Mouse (Mus musculus) hindbrain, embryonic 15.5 days (tissue): Measurements from ENCODE around the gene Dlgap1. TPM values are rescaled to one million over a fixed set of nuclear protein-coding genes. Genes with fewer than 3 reads are reported as not detected.

ENCODE experiments used
- ATAC-seq: fragments of 200-750 bp; cut with Nextera tagmentation; 2 replicates; pipeline ENCODE4 v1.8.0; 2017; ENCODE audit warnings: low read depth, moderate number of reproducible peaks, moderate TSS enrichment; ENCODE audit not compliant: low FRiP score
- H3K27ac ChIP-seq: fragments of 300-500 bp; sonication (generic); replicated peaks from 2 replicates; pipeline ENCODE4 v1.5.1; 2015; ENCODE audit warnings: mild to moderate bottlenecking, inconsistent platforms
- H3K27me3 ChIP-seq: fragments of 300-500 bp; sonication (generic); 2 replicates; pipeline ENCODE4 v1.6.1; 2015; ENCODE audit warnings: control low read depth, inconsistent platforms
- H3K36me3 ChIP-seq: fragments of 300-500 bp; sonication (generic); 2 replicates; pipeline ENCODE4 v1.6.1; 2015; ENCODE audit warnings: control low read depth, inconsistent platforms
- H3K4me1 ChIP-seq: fragments of 300-500 bp; sonication (generic); replicated peaks from 2 replicates; pipeline ENCODE4 v1.6.1; 2015; ENCODE audit warnings: control low read depth, inconsistent platforms
- H3K4me2 ChIP-seq: fragments of 300-500 bp; sonication (generic); 2 replicates; pipeline ENCODE4 v1.6.1; 2015; ENCODE audit warnings: moderate library complexity, mild to moderate bottlenecking, inconsistent platforms
- H3K4me3 ChIP-seq: fragments of 300-500 bp; sonication (generic); 2 replicates; pipeline ENCODE4 v1.5.1; 2015; ENCODE audit warnings: mild to moderate bottlenecking, inconsistent platforms
- H3K9ac ChIP-seq: fragments of 300-500 bp; sonication (generic); 2 replicates; pipeline ENCODE4 v1.6.1; 2015; ENCODE audit warnings: inconsistent platforms
- H3K9me3 ChIP-seq: fragments of 300-500 bp; sonication (generic); 2 replicates; pipeline ENCODE4 v1.6.1; 2016; ENCODE audit warnings: control low read depth, inconsistent platforms
- WGBS: fragments of 180-500 bp; shearing (Covaris S2); methylation state at CpG from one replicate; pipeline ENCODE4 v1.1.7; 2015; 5-methylcytosine and 5-hydroxymethylcytosine counted together
- polyA plus RNA-seq: library from polyadenylated mRNA; unstranded; fragments of >200 nt; fragmentation: Nextera tagmentation; extraction: Ambion mirVana; gene quantifications from 2 replicates; pipeline ENCODE4 v1.2.1, GENCODE M21; 2015

Gene Dlgap1
- polyA plus RNA-seq, 1 experiment from 2014 or later, result 39.5 TPM

- no peak for ATAC-seq
- WGBS, result 92% methylated on average over 6 of the region's 6 CpGs
- Histone ChIP-seq H3K36me3 (no peaks in the 10 kb centered on the region), H3K4me1 (0 out of 2 replicates have a peak, but pooled peaks cover 5% of the 10 kb centered on the region), H3K4me2 (no peak overlapping the region), H3K4me3 (no peak overlapping the region), H3K9me3 (no peaks in the 10 kb centered on the region), H3K9ac (no peak overlapping the region), H3K27me3 (no peaks in the 10 kb centered on the region), H3K27ac (no peak overlapping the region)
Observed at GRCm38 (mm10) chr17:70434549-70434948, 465.7 kb downstream of the Dlgap1 start.

DNA sequence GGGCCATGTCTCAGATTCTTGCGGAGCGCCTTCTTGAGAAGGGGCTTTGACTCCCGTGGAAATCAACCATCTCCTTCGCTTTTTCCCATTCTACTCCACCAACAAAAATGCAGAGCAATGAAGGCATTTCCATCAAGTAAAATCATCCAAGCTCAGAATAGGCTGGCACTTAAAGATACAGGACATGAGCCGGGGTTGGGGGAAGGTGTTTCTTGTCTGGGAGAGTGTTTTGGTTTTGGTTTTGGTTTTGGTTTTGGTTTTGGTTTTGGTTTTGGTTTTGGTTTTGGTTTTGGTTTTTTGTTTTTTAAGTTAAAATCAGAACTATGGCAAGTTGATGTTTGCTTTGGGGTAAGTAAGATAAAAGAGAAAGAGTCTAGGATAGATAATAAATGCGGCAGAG is 466.7 kb downstream of the Dlgap1 start:
- H3K4me3 ChIP-seq, result no peak overlapping the region
- no peaks in the 10 kb centered on the region for H3K27me3 ChIP-seq
- H3K36me3 ChIP-seq, result no peaks in the 10 kb centered on the region
- H3K4me1 ChIP-seq, result no peaks in the 10 kb centered on the region
- no peak overlapping the region for H3K4me2 ChIP-seq
- no peak overlapping the region for H3K9ac ChIP-seq
- H3K9me3 ChIP-seq, result no peaks in the 10 kb centered on the region
- no peak overlapping the region for H3K27ac ChIP-seq
- WGBS, result 93% methylated on average over 6 of the region's 6 CpGs
- no peak for ATAC-seq

DNA sequence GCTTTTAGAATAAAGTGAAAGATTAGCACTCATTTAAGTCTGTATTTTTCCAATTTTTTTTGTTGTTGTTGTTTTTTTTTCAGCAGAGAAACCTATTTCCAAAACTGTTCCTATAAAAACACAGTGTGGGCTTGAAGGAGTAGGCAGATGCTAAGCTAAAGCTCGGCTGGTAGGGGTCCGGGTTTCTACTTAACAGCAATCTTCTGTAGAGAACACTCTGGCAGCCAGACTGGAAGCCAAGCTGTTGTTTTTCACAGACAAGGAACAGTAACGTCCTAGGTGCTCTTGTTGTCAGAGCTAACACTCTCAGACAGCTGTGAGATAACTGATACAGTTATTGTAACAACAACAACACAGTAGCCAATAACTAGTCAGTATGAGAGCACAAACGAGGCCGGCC is 468.4 kb downstream of the Dlgap1 start:
- ATAC-seq, result no peak
- H3K4me2 ChIP-seq, result no peak overlapping the region
- no peak overlapping the region for H3K9ac ChIP-seq
- H3K4me3 ChIP-seq, result no peak overlapping the region
- 73% methylated on average over 5 of the region's 5 CpGs for WGBS
- H3K4me1 ChIP-seq, result no peaks in the 10 kb centered on the region
- no peak overlapping the region for H3K27ac ChIP-seq
- no peaks in the 10 kb centered on the region for H3K36me3 ChIP-seq
- H3K27me3 ChIP-seq, result no peaks in the 10 kb centered on the region
- H3K9me3 ChIP-seq, result no peaks in the 10 kb centered on the region

DNA sequence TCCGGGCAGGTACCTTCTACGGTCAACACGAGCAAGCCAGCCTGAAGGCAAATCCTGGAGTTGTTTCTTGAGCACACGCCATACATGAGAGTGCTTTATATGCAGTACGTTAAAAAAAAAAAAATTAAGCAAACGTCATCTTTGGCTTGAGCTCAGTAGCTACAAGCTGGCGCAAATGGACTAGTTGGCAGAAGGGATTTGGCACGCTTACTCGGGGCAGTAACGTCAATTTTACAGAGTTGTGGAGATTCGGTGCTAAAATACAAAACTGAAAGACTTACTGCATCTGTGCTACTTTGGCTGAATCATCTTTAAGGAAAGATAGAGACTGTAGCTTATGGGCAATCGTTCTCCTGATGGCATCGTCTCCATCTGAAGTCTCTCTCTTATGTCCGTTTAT is 474.1 kb downstream of the Dlgap1 start:
- ATAC-seq, result no peak
- WGBS, result 84% methylated on average over 14 of the region's 14 CpGs

GRCm38 (mm10) chr17:70446451-70446850 is 477.6 kb downstream of the Dlgap1 start:
- Histone ChIP-seq H3K4me1 (no peaks in the 10 kb centered on the region), H3K9me3 (no peaks in the 10 kb centered on the region), H3K4me2 (no peak overlapping the region), H3K4me3 (no peak overlapping the region), H3K9ac (no peak overlapping the region), H3K27me3 (no peaks in the 10 kb centered on the region), H3K36me3 (no peaks in the 10 kb centered on the region), H3K27ac (no peak overlapping the region)
- no peak for ATAC-seq
- WGBS, result 76% methylated on average over 8 of the region's 8 CpGs

More for the DNA sequence above, 474.1 kb downstream of the Dlgap1 start:
- H3K9me3 ChIP-seq, result no peaks in the 10 kb centered on the region
- H3K9ac ChIP-seq, result no peak overlapping the region
- no peaks in the 10 kb centered on the region for H3K4me1 ChIP-seq
- H3K27ac ChIP-seq, result no peak overlapping the region
- H3K36me3 ChIP-seq, result no peaks in the 10 kb centered on the region
- H3K27me3 ChIP-seq, result no peaks in the 10 kb centered on the region
- no peak overlapping the region for H3K4me2 ChIP-seq
- no peak overlapping the region for H3K4me3 ChIP-seq

DNA sequence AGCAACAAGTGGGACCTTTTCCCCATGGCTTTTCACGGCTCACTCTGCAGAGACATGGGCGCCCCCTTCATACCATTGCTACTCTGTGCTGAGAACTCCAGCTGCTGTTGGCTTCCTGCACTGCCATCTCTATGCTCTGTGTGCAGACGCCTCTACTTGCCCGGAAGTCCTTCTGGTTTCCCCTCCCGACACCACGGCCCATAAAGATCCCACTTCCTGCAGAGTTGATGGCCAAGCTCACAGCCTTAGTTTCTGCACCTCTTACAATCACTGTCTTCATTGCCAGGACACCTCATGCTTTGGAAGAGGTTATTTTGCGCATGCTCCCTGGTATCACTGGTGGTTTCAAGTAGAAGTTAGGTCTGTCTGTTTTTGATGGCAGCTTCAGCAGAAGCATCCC is 486.2 kb downstream of the Dlgap1 start:
- Histone ChIP-seq H3K4me1 (no peaks in the 10 kb centered on the region), H3K27ac (no peak overlapping the region), H3K4me2 (no peak overlapping the region), H3K36me3 (no peaks in the 10 kb centered on the region), H3K9me3 (no peaks in the 10 kb centered on the region), H3K4me3 (no peak overlapping the region), H3K27me3 (no peaks in the 10 kb centered on the region), H3K9ac (no peak overlapping the region)
- WGBS, result 92% methylated on average over 7 of the region's 7 CpGs
- no peak for ATAC-seq

GRCm38 (mm10) chr17:70457103-70457502 is 488.2 kb downstream of the Dlgap1 start:
- Histone ChIP-seq H3K4me2 (no peak overlapping the region), H3K27me3 (no peaks in the 10 kb centered on the region), H3K27ac (no peak overlapping the region), H3K9ac (no peak overlapping the region), H3K4me1 (no peaks in the 10 kb centered on the region), H3K36me3 (no peaks in the 10 kb centered on the region), H3K9me3 (no peaks in the 10 kb centered on the region), H3K4me3 (no peak overlapping the region)
- WGBS, result 89% methylated on average over 1 of the region's 1 CpGs
- no peak for ATAC-seq

DNA sequence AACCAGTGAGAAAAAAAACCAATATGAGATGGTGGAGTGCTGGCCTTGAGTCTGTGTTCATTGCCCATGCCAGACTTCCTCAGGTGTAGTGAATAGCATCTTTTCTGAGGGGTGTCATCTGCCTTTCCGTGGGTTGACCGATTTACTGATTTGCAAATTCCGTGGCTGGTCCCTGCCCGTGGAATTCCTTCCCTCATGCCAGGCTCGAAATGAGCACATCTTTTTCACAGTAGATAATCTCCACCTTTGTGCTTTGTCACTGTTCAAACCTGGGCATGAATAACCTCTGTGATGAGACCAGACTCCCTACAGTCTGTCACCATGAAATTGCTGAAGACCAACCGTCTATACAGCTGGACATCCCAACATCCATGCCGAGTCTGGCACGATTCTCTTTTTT is 493.4 kb downstream of the Dlgap1 start:
- no peak for ATAC-seq
- no peak overlapping the region for H3K4me3 ChIP-seq
- H3K27me3 ChIP-seq, result no peaks in the 10 kb centered on the region
- WGBS, result 83% methylated on average over 8 of the region's 8 CpGs
- H3K27ac ChIP-seq, result no peak overlapping the region
- H3K9me3 ChIP-seq, result no peaks in the 10 kb centered on the region
- H3K9ac ChIP-seq, result no peak overlapping the region
- no peak overlapping the region for H3K4me2 ChIP-seq
- no peaks in the 10 kb centered on the region for H3K36me3 ChIP-seq
- no peaks in the 10 kb centered on the region for H3K4me1 ChIP-seq

DNA sequence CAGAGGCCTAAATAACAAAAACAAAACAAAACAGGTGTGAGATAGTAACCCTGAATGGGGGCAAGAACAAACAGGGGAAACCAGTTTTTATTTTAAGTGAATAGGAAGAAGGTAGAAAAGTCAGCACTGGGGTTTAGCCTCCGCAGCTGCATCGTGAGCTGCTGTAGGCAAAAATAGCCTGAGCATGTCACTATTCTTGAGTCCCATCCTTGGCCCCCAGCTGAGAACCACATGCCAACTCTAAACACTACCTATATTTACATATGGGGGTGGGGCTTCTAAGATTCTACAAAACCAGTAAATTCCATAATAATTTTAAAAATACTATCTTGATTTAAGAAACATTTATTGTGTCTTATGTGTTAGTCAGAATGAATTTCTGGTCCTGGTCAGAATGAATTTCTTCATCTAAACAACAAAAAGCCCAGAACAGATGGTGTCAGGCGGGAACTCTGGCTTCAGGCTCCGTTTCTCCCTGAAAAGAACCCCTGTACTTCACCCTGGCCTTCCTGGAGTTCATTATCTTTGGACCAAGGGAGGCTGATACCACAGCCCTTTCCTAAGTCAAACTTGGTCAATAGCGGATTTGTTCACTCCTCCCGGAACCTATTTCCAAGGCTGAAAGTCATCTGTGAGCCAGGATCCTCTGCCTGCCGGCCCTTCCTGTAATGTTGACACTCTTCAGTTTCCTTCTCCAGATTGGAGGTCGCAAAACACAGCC is 494.1 kb downstream of the Dlgap1 start:
- no peaks in the 10 kb centered on the region for H3K4me1 ChIP-seq
- H3K36me3 ChIP-seq, result no peaks in the 10 kb centered on the region
- no peak for ATAC-seq
- no peaks in the 10 kb centered on the region for H3K27me3 ChIP-seq
- H3K9me3 ChIP-seq, result no peaks in the 10 kb centered on the region
- H3K27ac ChIP-seq, result no peak overlapping the region
- no peak overlapping the region for H3K4me3 ChIP-seq
- H3K4me2 ChIP-seq, result no peak overlapping the region
- WGBS, result 72% methylated on average over 8 of the region's 8 CpGs
- H3K9ac ChIP-seq, result no peak overlapping the region

DNA sequence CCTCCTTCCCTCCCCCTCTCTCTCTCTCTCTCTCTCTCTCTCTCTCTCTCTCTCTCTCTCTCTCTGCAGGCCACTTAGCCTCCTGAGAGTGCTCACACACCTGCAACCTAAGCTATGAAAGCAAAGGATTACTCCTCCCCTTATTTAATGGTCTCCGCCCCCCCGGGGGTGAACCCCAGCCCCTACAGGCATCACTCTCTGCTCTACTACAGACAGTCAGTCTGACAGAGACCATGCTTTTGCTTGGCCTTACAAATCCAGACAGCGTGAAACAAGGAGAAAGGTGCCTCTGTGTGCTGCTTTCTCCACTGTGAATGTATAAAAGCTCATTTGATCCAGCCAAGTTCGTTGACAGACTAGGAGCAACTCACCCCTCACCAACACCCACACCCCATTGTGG is 497.5 kb downstream of the Dlgap1 start:
- Histone ChIP-seq H3K4me2 (no peak overlapping the region), H3K27ac (no peak overlapping the region), H3K4me1 (no peaks in the 10 kb centered on the region), H3K36me3 (no peaks in the 10 kb centered on the region), H3K4me3 (no peak overlapping the region), H3K27me3 (no peaks in the 10 kb centered on the region), H3K9ac (no peak overlapping the region), H3K9me3 (no peaks in the 10 kb centered on the region)
- no peak for ATAC-seq
- 58% methylated on average over 4 of the region's 4 CpGs for WGBS

DNA sequence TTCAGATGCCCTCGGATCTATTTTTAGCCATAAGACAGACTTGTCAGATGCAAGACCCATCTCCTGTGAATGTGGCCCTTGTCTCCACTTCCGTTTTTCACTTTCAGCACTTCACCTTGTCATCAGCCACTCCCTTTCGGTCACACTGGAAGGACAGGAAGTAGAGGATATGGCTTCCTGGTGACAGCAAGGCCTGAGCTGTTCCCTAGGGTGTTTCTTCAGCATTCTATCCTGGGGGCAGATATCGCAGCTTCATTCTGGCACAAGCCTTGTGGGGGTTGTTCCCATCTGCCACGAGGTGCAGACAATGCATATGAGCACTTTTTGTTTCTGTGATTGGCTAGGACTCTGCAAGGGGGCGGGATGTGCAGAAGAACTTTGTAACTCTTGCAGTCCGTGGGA is 502.1 kb downstream of the Dlgap1 start:
- H3K9me3 ChIP-seq, result no peaks in the 10 kb centered on the region
- WGBS, result 84% methylated on average over 7 of the region's 7 CpGs
- H3K9ac ChIP-seq, result no peak overlapping the region
- no peaks in the 10 kb centered on the region for H3K36me3 ChIP-seq
- H3K4me1 ChIP-seq, result no peaks in the 10 kb centered on the region
- no peak overlapping the region for H3K4me2 ChIP-seq
- H3K27ac ChIP-seq, result no peak overlapping the region
- no peak for ATAC-seq
- no peaks in the 10 kb centered on the region for H3K27me3 ChIP-seq
- H3K4me3 ChIP-seq, result no peak overlapping the region

DNA sequence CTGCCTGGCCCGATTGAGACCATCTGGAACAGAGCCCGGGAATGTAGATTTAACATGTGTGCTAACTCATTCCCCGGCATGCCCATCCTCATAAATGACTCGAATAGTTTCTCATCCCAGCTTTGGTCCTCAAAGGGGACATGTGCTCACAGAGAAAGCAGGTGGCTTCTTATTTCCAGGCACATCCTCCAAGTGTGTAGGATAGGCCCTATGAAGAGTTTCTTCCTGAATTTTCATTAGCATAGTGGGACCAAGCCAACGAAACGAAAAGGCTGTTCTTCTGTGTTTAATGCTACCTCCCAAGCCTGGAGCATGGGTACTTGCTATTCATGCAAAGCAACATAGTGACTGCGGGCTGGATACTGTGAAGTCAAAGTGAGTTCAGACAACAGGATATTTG is 503.3 kb downstream of the Dlgap1 start:
- 82% methylated on average over 7 of the region's 7 CpGs for WGBS
- Histone ChIP-seq H3K9me3 (no peaks in the 10 kb centered on the region), H3K4me3 (no peak overlapping the region), H3K27me3 (no peaks in the 10 kb centered on the region), H3K36me3 (no peaks in the 10 kb centered on the region), H3K4me1 (no peaks in the 10 kb centered on the region), H3K4me2 (no peak overlapping the region), H3K9ac (no peak overlapping the region), H3K27ac (no peak overlapping the region)
- ATAC-seq, result no peak

DNA sequence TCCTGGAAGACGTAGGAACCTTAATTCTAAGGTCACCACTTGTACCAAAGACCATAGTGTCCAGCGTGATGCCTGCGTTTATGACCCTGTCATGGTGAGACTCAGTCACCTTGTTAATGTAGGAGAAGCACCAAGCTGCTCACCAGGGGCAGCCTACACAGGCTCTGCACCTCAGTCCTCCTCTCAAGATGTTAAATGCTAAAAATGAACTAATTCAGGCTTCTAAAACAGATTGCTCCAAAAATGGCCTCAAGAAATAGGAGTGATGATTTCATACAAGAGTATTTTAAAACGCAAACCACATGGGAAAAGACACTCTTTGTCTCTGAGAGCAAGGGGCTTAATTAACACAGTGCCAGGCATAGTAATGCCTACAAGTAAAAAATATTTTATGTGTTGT is 505.0 kb downstream of the Dlgap1 start:
- H3K9ac ChIP-seq, result no peak overlapping the region
- 87% methylated on average over 4 of the region's 4 CpGs for WGBS
- H3K4me2 ChIP-seq, result no peak overlapping the region
- no peaks in the 10 kb centered on the region for H3K9me3 ChIP-seq
- no peak overlapping the region for H3K27ac ChIP-seq
- ATAC-seq, result no peak
- H3K4me1 ChIP-seq, result no peaks in the 10 kb centered on the region
- H3K4me3 ChIP-seq, result no peak overlapping the region
- H3K27me3 ChIP-seq, result no peaks in the 10 kb centered on the region
- no peaks in the 10 kb centered on the region for H3K36me3 ChIP-seq
